Mouse (Mus musculus) stomach, postnatal 0 days (tissue): ENCODE measurements around the gene Gcnt3. TPM values are rescaled to one million over a fixed set of nuclear protein-coding genes. Genes with fewer than 3 reads are reported as not detected.

Source experiments
- ATAC-seq: fragments of 200-750 bp; cut with Nextera tagmentation; 2 replicates; pipeline ENCODE4 v1.8.0; 2017; ENCODE audit not compliant: low FRiP score, low TSS enrichment
- DNase-seq: peaks from one replicate; pipeline ENCODE4 v3.0.0-alpha.2; 2016; ENCODE audit warnings: low spot score
- H3K27ac ChIP-seq: fragments of 300-500 bp; sonication (generic); replicated peaks from 2 replicates; pipeline ENCODE4 v1.5.1; 2014; ENCODE audit warnings: mild to moderate bottlenecking, control low read depth
- H3K27me3 ChIP-seq: fragments of 300-500 bp; sonication (generic); 2 replicates; pipeline ENCODE4 v1.6.1; 2014; ENCODE audit warnings: low read length; ENCODE audit not compliant: control insufficient read depth, insufficient read depth
- H3K36me3 ChIP-seq: fragments of 300-500 bp; sonication (generic); 2 replicates; pipeline ENCODE4 v1.6.1; 2014; ENCODE audit warnings: low read length, mixed read lengths; ENCODE audit not compliant: control insufficient read depth, insufficient read depth
- H3K4me1 ChIP-seq: fragments of 300-500 bp; sonication (generic); replicated peaks from 2 replicates; pipeline ENCODE4 v1.6.1; 2014; ENCODE audit warnings: antibody characterized with exemption; ENCODE audit not compliant: control insufficient read depth, insufficient read depth
- H3K4me2 ChIP-seq: fragments of 300-500 bp; sonication (generic); replicated peaks from 2 replicates; pipeline ENCODE4 v1.6.1; 2014; ENCODE audit warnings: low read depth, mild to moderate bottlenecking, control low read depth, moderate library complexity
- H3K4me3 ChIP-seq: fragments of 300-500 bp; sonication (generic); 2 replicates; pipeline ENCODE4 v1.5.1; 2014; ENCODE audit warnings: low read depth, low read length, control low read depth
- H3K9ac ChIP-seq: fragments of 300-500 bp; sonication (generic); 2 replicates; pipeline ENCODE4 v1.6.1; 2014; ENCODE audit warnings: mild to moderate bottlenecking, low read length, control low read depth, mixed read lengths
- H3K9me3 ChIP-seq: fragments of 300-500 bp; sonication (generic); 2 replicates; pipeline ENCODE4 v1.6.1; 2016; ENCODE audit warnings: low read length; ENCODE audit not compliant: control insufficient read depth
- CTCF ChIP-seq: IDR thresholded peaks from 2 replicates; pipeline ENCODE4 v1.5.1; 2016; ENCODE audit warnings: antibody characterized with exemption, low read depth, mild to moderate bottlenecking, moderate library complexity
- EP300 ChIP-seq: optimal IDR thresholded peaks from 2 replicates; pipeline ENCODE3; 2016; ENCODE audit warnings: antibody characterized with exemption
- WGBS: fragments of 180-500 bp; shearing (Covaris S2); extraction: QIAGEN DNeasy Blood & Tissue Kit; methylation state at CpG from one replicate; pipeline ENCODE4 v1.1.7; 2014; 5-methylcytosine and 5-hydroxymethylcytosine counted together
- polyA plus RNA-seq: library from polyadenylated mRNA; unstranded; fragments of >200 nt; fragmentation: Nextera tagmentation; extraction: Ambion mirVana; gene quantifications from 2 replicates; pipeline ENCODE4 v1.2.1, GENCODE M21; 2015

Gene Gcnt3
- polyA plus RNA-seq, 1 experiment from 2014 or later = 76.2 TPM

GRCm38 (mm10) chr9:69987579-69987978 lies 50.3 kb downstream of the Gcnt3 start:
- Histone ChIP-seq H3K9ac (no peak overlapping the region), H3K4me3 (no peak overlapping the region), H3K4me2 (no peak overlapping the region), H3K4me1 (no peaks in the 10 kb centered on the region; the same call in 1 of the 2 replicates), H3K27me3 (no peaks in the 10 kb centered on the region), H3K36me3 (no peaks in the 10 kb centered on the region), H3K9me3 (no peaks in the 10 kb centered on the region), H3K27ac (no peak overlapping the region)
- DNase-seq (peak; percentile 59), ATAC-seq (no peak)
- WGBS = under 1% methylated on average over 3 of the region's 3 CpGs
- TF ChIP-seq CTCF (peak; percentile 88), EP300 (no peak)

DNA sequence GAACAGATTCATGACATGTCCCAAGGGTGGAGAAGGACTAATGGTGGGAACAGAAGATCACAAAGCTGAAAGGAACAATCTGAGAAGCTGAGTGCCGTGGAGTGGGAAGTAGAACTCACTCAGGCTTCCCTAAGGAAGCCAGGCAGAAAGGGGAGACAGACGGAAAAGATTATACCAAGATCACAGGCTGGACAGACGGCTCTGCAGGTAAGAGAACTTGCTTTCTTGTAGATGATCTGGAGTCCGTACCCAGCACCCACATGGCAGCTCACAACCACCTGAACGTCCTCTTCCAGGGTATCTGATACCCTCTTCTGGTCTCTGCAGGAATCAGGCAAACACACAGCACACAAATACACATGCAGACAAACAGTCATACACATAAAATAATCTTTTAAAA lies 51.3 kb downstream of the Gcnt3 start:
- no peaks in the 10 kb centered on the region for H3K36me3 ChIP-seq
- WGBS = 85% methylated on average over 5 of the region's 5 CpGs

DNA sequence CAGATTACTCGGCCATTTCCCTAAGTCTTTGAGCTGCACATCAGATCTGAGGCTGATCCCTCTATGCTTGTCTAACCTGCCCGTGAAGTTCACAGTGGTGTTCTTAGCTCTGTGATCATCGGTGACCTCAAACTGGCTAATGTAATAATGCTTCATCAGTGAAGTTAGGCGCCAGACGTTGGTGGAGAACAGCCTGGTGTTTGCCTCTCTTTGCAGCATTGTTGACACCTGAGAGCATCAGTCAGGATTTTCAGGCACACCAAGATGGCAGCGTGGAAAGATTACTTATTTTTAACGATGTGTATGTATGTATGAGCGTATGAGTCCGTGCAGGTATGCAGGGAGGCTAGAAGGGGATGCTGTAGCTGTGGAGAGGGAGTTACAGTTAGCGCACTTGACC lies 51.8 kb downstream of the Gcnt3 start:
- H3K4me3 ChIP-seq = no peak overlapping the region
- 77% methylated on average over 10 of the region's 10 CpGs for WGBS
- no peaks in the 10 kb centered on the region for H3K36me3 ChIP-seq
- TF ChIP-seq CTCF = no peak
- TF ChIP-seq EP300 = no peak
- no peak overlapping the region for H3K9ac ChIP-seq
- H3K4me2 ChIP-seq = no peak overlapping the region
- H3K4me1 ChIP-seq = no peaks in the 10 kb centered on the region; the same call in 1 of the 2 replicates
- DNase-seq (no peak), ATAC-seq (no peak)
- H3K9me3 ChIP-seq = no peaks in the 10 kb centered on the region
- H3K27ac ChIP-seq = no peak overlapping the region
- H3K27me3 ChIP-seq = no peaks in the 10 kb centered on the region

More for the DNA sequence above, 51.3 kb downstream of the Gcnt3 start:
- TF ChIP-seq CTCF = no peak
- TF ChIP-seq EP300 = no peak
- Histone ChIP-seq H3K9me3 (no peaks in the 10 kb centered on the region), H3K4me2 (no peak overlapping the region), H3K9ac (no peak overlapping the region), H3K4me3 (no peak overlapping the region), H3K27ac (no peak overlapping the region), H3K27me3 (no peaks in the 10 kb centered on the region), H3K4me1 (no peaks in the 10 kb centered on the region; the same call in 1 of the 2 replicates)
- ATAC-seq (no peak), DNase-seq (no peak)

GRCm38 (mm10) chr9:69985526-69985925 lies 52.4 kb downstream of the Gcnt3 start:
- Histone ChIP-seq H3K36me3 (no peaks in the 10 kb centered on the region), H3K27me3 (no peaks in the 10 kb centered on the region), H3K4me3 (no peak overlapping the region), H3K9ac (no peak overlapping the region), H3K4me2 (no peak overlapping the region), H3K9me3 (no peaks in the 10 kb centered on the region), H3K27ac (no peak overlapping the region), H3K4me1 (no peaks in the 10 kb centered on the region; the same call in 1 of the 2 replicates)
- no peak for ATAC-seq
- WGBS = 83% methylated on average over 1 of the region's 1 CpGs
- DNase-seq = no peak
- TF ChIP-seq CTCF = no peak
- no peak for TF ChIP-seq EP300

Other genes starting within 250 kb of the Gcnt3 start
- 59.2 and 65.6 TPM in 2 replicates for gene Bnip2, start 48.6 kb downstream of the Gcnt3 start, polyA plus RNA-seq
- 159 and 160 TPM in 2 replicates for gene Gtf2a2, start 25.5 kb downstream of the Gcnt3 start, polyA plus RNA-seq
- gene Fam81a, start 104.5 kb upstream of the Gcnt3 start, polyA plus RNA-seq = 2.9 and 3.0 TPM in 2 replicates
- gene Myo1e, start 169.3 kb upstream of the Gcnt3 start, polyA plus RNA-seq = 15.3 and 15.7 TPM in 2 replicates